Mouse (Mus musculus) left cerebral cortex, adult 18-20 months (tissue): ENCODE data around the gene Cd300ld4. TPM values are rescaled to one million over a fixed set of nuclear protein-coding genes. Genes with fewer than 3 reads are reported as not detected.

ENCODE experiments used
- total RNA-seq, 2 experiments: library from RNA; stranded (reverse); gene quantifications; 2 replicates each; pipeline ENCODE4 v1.2.3; 2021

Gene Cd300ld4
- total RNA-seq, 2 experiments from 2014 or later: not detected

Other genes starting within 250 kb of the Cd300ld4 start
- gene Btbd17, start 231.1 kb downstream of the Cd300ld4 start, total RNA-seq: 10 to 100 TPM; 26.3 to 31.6 TPM
- gene Gpr142, start 228.1 kb downstream of the Cd300ld4 start, total RNA-seq: not detected
- gene Gprc5c, start 175.9 kb downstream of the Cd300ld4 start, total RNA-seq: 1 to 10 TPM; 4.3 to 6.5 TPM
- under 1 TPM; 0.65 to 0.80 TPM for gene Cd300a, start 137.0 kb downstream of the Cd300ld4 start, total RNA-seq
- not detected for gene Cd300lb, start 92.6 kb downstream of the Cd300ld4 start, total RNA-seq
- not detected for gene Cd300c, start 57.9 kb downstream of the Cd300ld4 start, total RNA-seq
- under 1 TPM in 1 of 2 experiments, not detected in 1; 0.12 TPM for gene Cd300ld, start 37.1 kb downstream of the Cd300ld4 start, total RNA-seq
- 1 to 10 TPM; 3.3 to 3.7 TPM for gene Cd300c2, start 25.1 kb downstream of the Cd300ld4 start, total RNA-seq
- not detected for gene Cd300ld2, start 10.8 kb downstream of the Cd300ld4 start, total RNA-seq
- under 1 TPM; 0.60 to 0.82 TPM for gene Cd300ld5, start 10.8 kb upstream of the Cd300ld4 start, total RNA-seq
- under 1 TPM; 0.60 to 0.82 TPM for gene Cd300ld3, start 21.4 kb upstream of the Cd300ld4 start, total RNA-seq
- gene Cd300e, start 35.2 kb upstream of the Cd300ld4 start, total RNA-seq: not detected
- gene Rab37, start 64.4 kb upstream of the Cd300ld4 start, total RNA-seq: 1 to 10 TPM; 3.3 to 3.8 TPM
- gene Cd300lf, start 107.0 kb upstream of the Cd300ld4 start, total RNA-seq: under 1 TPM; 0.30 to 0.42 TPM
- 10 to 100 TPM; 60.9 to 68.1 TPM for gene Slc9a3r1, start 136.3 kb upstream of the Cd300ld4 start, total RNA-seq
- 10 to 100 TPM; 14.9 to 16.2 TPM for gene Tmem104, start 160.5 kb upstream of the Cd300ld4 start, total RNA-seq
- gene Nat9, start 160.8 kb upstream of the Cd300ld4 start, total RNA-seq: 10 to 100 TPM; 24.3 to 30.5 TPM
- gene Grin2c, start 240.2 kb upstream of the Cd300ld4 start, total RNA-seq: 10 to 100 TPM; 33.8 to 35.7 TPM